Mouse (Mus musculus) heart, postnatal 0 days (tissue): Measurements from ENCODE around the gene N4bp2l2.
"Not testable (repeated sequence)": the region's sequence is repeated elsewhere in the genome, so short reads cannot be mapped to it uniquely, and the experiment has no call there.

Experiments used
- CTCF ChIP-seq: IDR thresholded peaks from 2 replicates; pipeline ENCODE4 v1.5.1; 2016; ENCODE audit warnings: antibody characterized with exemption, control low read depth, low read depth
- EP300 ChIP-seq: IDR thresholded peaks from 2 replicates; pipeline ENCODE4 v1.6.1; 2016; ENCODE audit warnings: antibody characterized with exemption, low read depth

GRCm38 (mm10) chr5:150707181-150707580, 41.2 kb upstream of the N4bp2l2 start:
- not testable (repeated sequence) for TF ChIP-seq CTCF, EP300
